Mouse (Mus musculus): ENCODE measurements around the gene Dyrk2.

GRCm38 (mm10) chr10:118852554-118852953 lies 17.5 kb downstream of the Dyrk2 start:
- TF ChIP-seq GATA1 (IDR thresholded peaks at IDR 0.05; ENCODE audit: low read length) (no peak), TAL1 (IDR thresholded peaks at IDR 0.05; ENCODE audit: low read length) (no peak)
